ENCODE assay signal across 8 mouse cellular contexts in the genomic region with DNA sequence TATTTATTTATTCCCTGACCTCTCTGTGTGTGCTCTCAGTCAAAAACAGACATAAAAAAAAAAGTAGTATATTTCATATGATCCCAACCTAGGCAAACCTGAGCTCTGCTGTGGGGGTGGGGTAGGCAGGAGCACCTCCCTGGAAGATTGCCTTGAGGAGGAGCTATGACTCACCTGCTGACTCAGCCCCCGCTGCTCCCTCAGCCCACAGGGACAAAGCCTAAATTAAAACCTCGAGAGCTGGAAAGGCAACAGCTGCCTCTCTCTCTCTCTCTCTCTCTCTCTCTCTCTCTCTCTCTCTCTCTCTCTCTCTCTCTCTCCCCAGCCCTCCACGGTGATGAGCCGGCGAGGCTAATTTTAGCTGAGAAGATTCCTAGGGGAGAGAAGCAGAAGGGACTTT. TPM values are rescaled to one million over a fixed set of nuclear protein-coding genes. Genes with fewer than 3 reads are reported as not detected.
DNase-seq lines count a peak whose midpoint lies in the region; ATAC-seq and TF ChIP-seq lines count a peak whose summit lies in the region.
"Had no signal": no experiment of that assay in that cellular context is flagged by ENCODE, and none has a peak within 500 bp of the region (broad histone marks: within the 10 kb centered on the region; RNA-seq: fewer than 3 reads in every experiment).

No protein-coding gene starts in this region.

- TF ChIP-seq CTCF in thymus, adult 2 months (IDR thresholded peaks at IDR 0.05; ENCODE audit: borderline replicate concordance, control insufficient read depth, extremely low read depth, insufficient read depth, low read length, poor library complexity) = no peak

- no peak overlapping the region for H3K9ac ChIP-seq in embryonic facial prominence, embryonic 15.5 days
- no peak overlapping the region for H3K9ac ChIP-seq in heart, embryonic 16.5 days (ENCODE audit: low read length)
- no peak overlapping the region for H3K9ac ChIP-seq in liver, embryonic 12.5 days

- peaks cover 25% of the 10 kb centered on the region for H3K4me1 ChIP-seq in embryonic facial prominence, embryonic 15.5 days
- peaks cover 20% of the 10 kb centered on the region for H3K4me1 ChIP-seq in heart, embryonic 16.5 days (ENCODE audit: control insufficient read depth, insufficient read depth, low read length)
- peaks cover 11% of the 10 kb centered on the region for H3K4me1 ChIP-seq in thymus, adult 2 months (replicated peaks; ENCODE audit: control insufficient read depth, insufficient read depth, low read length)
- 0 out of 2 replicates have a peak, but pooled peaks cover 5% of the 10 kb centered on the region for H3K4me1 ChIP-seq in liver, embryonic 12.5 days

- no peaks in the 10 kb centered on the region for H3K27me3 ChIP-seq in embryonic facial prominence, embryonic 15.5 days
- no peaks in the 10 kb centered on the region for H3K27me3 ChIP-seq in heart, embryonic 16.5 days (ENCODE audit: control insufficient read depth, insufficient read depth, low read length)
- H3K27me3 ChIP-seq in thymus, adult 2 months (ENCODE audit: control insufficient read depth, insufficient read depth, low read length) = no peaks in the 10 kb centered on the region
- no peaks in the 10 kb centered on the region for H3K27me3 ChIP-seq in liver, embryonic 12.5 days (replicated peaks)

- H3K36me3 ChIP-seq in embryonic facial prominence, embryonic 15.5 days = no peaks in the 10 kb centered on the region
- H3K36me3 ChIP-seq in heart, embryonic 16.5 days (ENCODE audit: control insufficient read depth, insufficient read depth) = peaks cover 23% of the 10 kb centered on the region
- no peaks in the 10 kb centered on the region for H3K36me3 ChIP-seq in macrophage (ENCODE audit: inconsistent target)
- H3K36me3 ChIP-seq in thymus, adult 2 months (ENCODE audit: control insufficient read depth, insufficient read depth, low read length) = no peaks in the 10 kb centered on the region
- H3K36me3 ChIP-seq in liver, embryonic 12.5 days = peaks cover 100% of the 10 kb centered on the region

- no peak overlapping the region for H3K27ac ChIP-seq in embryonic facial prominence, embryonic 15.5 days (replicated peaks)
- peak overlapping the region; percentile 81 for H3K27ac ChIP-seq in heart, embryonic 16.5 days (ENCODE audit: low read length)
- H3K27ac ChIP-seq in macrophage = peak overlapping the region; percentile 92
- no peak overlapping the region for H3K27ac ChIP-seq in thymus, adult 2 months (ENCODE audit: control insufficient read depth, insufficient read depth, low read length)
- no peak overlapping the region for H3K27ac ChIP-seq in liver, embryonic 12.5 days

- no peaks in the 10 kb centered on the region for H3K79me2 ChIP-seq in macrophage (ENCODE audit: inconsistent target)

- 12% methylated on average over 5 of the region's 5 CpGs for WGBS in embryonic facial prominence, embryonic 15.5 days
- WGBS in heart, embryonic 16.5 days = 15% methylated on average over 4 of the region's 5 CpGs
- WGBS in macrophage (ENCODE audit: missing documents) = 0% methylated on average over 2 of the region's 5 CpGs
- WGBS in thymus, adult 2 months = 27% methylated on average over 5 of the region's 5 CpGs
- WGBS in liver, embryonic 12.5 days (ENCODE audit: insufficient replicate concordance) = 53% methylated on average over 5 of the region's 5 CpGs

- DNase-seq in 3134 (ENCODE audit: extremely low read depth, insufficient read length, low spot score) (peak; percentile 79), 416B (ENCODE audit: low read depth) (peak; percentile 77)
- DNase-seq in thymus, adult 2 months = no peak

- no peak overlapping the region for H3K4me3 ChIP-seq in embryonic facial prominence, embryonic 15.5 days (replicated peaks)
- no peak overlapping the region for H3K4me3 ChIP-seq in heart, embryonic 16.5 days (ENCODE audit: low read length)
- no peak overlapping the region for H3K4me3 ChIP-seq in macrophage (ENCODE audit: inconsistent target)
- no peak overlapping the region for H3K4me3 ChIP-seq in thymus, adult 2 months (ENCODE audit: control insufficient read depth, insufficient read depth, low read length)
- H3K4me3 ChIP-seq in liver, embryonic 12.5 days = no peak overlapping the region

- no peak overlapping the region for H3K4me2 ChIP-seq in embryonic facial prominence, embryonic 15.5 days (replicated peaks)
- no peak overlapping the region for H3K4me2 ChIP-seq in heart, embryonic 16.5 days (ENCODE audit: low read depth, low read length)
- no peak overlapping the region for H3K4me2 ChIP-seq in liver, embryonic 12.5 days

- no peak for TF ChIP-seq POLR2A in thymus, adult 2 months (IDR thresholded peaks at IDR 0.05; ENCODE audit: control insufficient read depth, extremely low read depth, insufficient read depth, low read length, poor library complexity)

- H3K9me3 ChIP-seq in embryonic facial prominence, embryonic 15.5 days (replicated peaks) = no peaks in the 10 kb centered on the region
- no peaks in the 10 kb centered on the region for H3K9me3 ChIP-seq in heart, embryonic 16.5 days (replicated peaks; ENCODE audit: control insufficient read depth, low read length)
- H3K9me3 ChIP-seq in liver, embryonic 12.5 days (replicated peaks) = no peaks in the 10 kb centered on the region

- peak; percentile 34; the same call in 1 of the 2 replicates for ATAC-seq in embryonic facial prominence, embryonic 15.5 days (ENCODE audit: insufficient number of reproducible peaks, low FRiP score, low TSS enrichment, low read depth)
- 0 out of 2 replicates have a peak, but pooled peaks have one; percentile 50 for ATAC-seq in heart, embryonic 16.5 days (replicated peaks; ENCODE audit: extremely low read depth, insufficient read depth, low FRiP score)
- no peak for ATAC-seq in liver, embryonic 12.5 days

RNA-seq across cellular contexts. Expression of a gene that starts 49.1 kb away (rescaled TPM):
- polyA plus RNA-seq in embryonic facial prominence, embryonic 15.5 days (2015; fragmentation: Nextera tagmentation; extraction: Ambion mirVana) = 13.4 and 14.0 TPM in 2 replicates
- 202 and 217 TPM in 2 replicates for polyA plus RNA-seq in heart, embryonic 16.5 days (2015; fragmentation: Nextera tagmentation; extraction: Ambion mirVana)
- total RNA-seq in macrophage (2018; cell fraction: chromatin; rRNA removed) = 10 to 100 TPM in 10 of 26 experiments, 1 to 10 TPM in 16; 3.8 to 25.7 (median 8.6) TPM
- 10 to 100 TPM in 13 of 26 experiments, 1 to 10 TPM in 13; 2.6 to 19.8 (median 10.1) TPM for total RNA-seq in macrophage (2018; cell fraction: cytosol; rRNA removed)
- total RNA-seq in macrophage (2018; cell fraction: nucleus; rRNA removed) = 10 to 100 TPM in 11 of 26 experiments, 1 to 10 TPM in 15; 2.9 to 25.7 (median 9.4) TPM
- polyA plus RNA-seq in macrophage (2018) = 5.2 to 16.5 TPM (median 13.3 TPM) in 3 replicates
- polyA plus RNA-seq in thymus, adult 2 months (2012; rRNA removed) = 0.92 and 3.6 TPM in 2 replicates
- 45.3 and 46.4 TPM in 2 replicates for polyA plus RNA-seq in liver, embryonic 12.5 days (2016; fragmentation: Nextera tagmentation; extraction: Ambion mirVana)
- polyA plus RNA-seq: liver, adult 2 months had no signal

RNA-seq across cellular contexts. Expression of a gene that starts 50.6 kb away (rescaled TPM):
- polyA plus RNA-seq in embryonic facial prominence, embryonic 15.5 days (2015; fragmentation: Nextera tagmentation; extraction: Ambion mirVana) = 69.8 TPM in 2 replicates
- polyA plus RNA-seq in heart, embryonic 16.5 days (2015; fragmentation: Nextera tagmentation; extraction: Ambion mirVana) = 44.8 and 48.3 TPM in 2 replicates
- 10 to 100 TPM in 25 of 26 experiments, 1 to 10 TPM in 1; 6.7 to 49.2 (median 22.6) TPM for total RNA-seq in macrophage (2018; cell fraction: chromatin; rRNA removed)
- 10 to 100 TPM; 14.8 to 25.1 (median 19.0) TPM for total RNA-seq in macrophage (2018; cell fraction: cytosol; rRNA removed)
- total RNA-seq in macrophage (2018; cell fraction: nucleus; rRNA removed) = 10 to 100 TPM; 10.2 to 37.0 (median 17.6) TPM
- 23.8 to 37.1 TPM (median 27.7 TPM) in 3 replicates for polyA plus RNA-seq in macrophage (2018)
- 53.3 and 56.7 TPM in 2 replicates for polyA plus RNA-seq in thymus, adult 2 months (2012; rRNA removed)
- 66.9 and 68.0 TPM in 2 replicates for polyA plus RNA-seq in liver, embryonic 12.5 days (2016; fragmentation: Nextera tagmentation; extraction: Ambion mirVana)

RNA-seq across cellular contexts. Expression of a gene that starts 50.6 kb away (rescaled TPM):
- polyA plus RNA-seq in embryonic facial prominence, embryonic 15.5 days (2015; fragmentation: Nextera tagmentation; extraction: Ambion mirVana) = 30.1 and 42.0 TPM in 2 replicates
- 25.0 and 25.3 TPM in 2 replicates for polyA plus RNA-seq in heart, embryonic 16.5 days (2015; fragmentation: Nextera tagmentation; extraction: Ambion mirVana)
- 10 to 100 TPM; 22.6 to 94.9 (median 55.6) TPM for total RNA-seq in macrophage (2018; cell fraction: chromatin; rRNA removed)
- total RNA-seq in macrophage (2018; cell fraction: cytosol; rRNA removed) = 10 to 100 TPM; 19.0 to 39.1 (median 32.6) TPM
- total RNA-seq in macrophage (2018; cell fraction: nucleus; rRNA removed) = 10 to 100 TPM; 27.2 to 70.7 (median 43.0) TPM
- polyA plus RNA-seq in macrophage (2018) = 23.3 to 28.6 TPM (median 24.8 TPM) in 3 replicates
- polyA plus RNA-seq in thymus, adult 2 months (2012; rRNA removed) = 20.3 and 23.8 TPM in 2 replicates
- 23.3 and 23.9 TPM in 2 replicates for polyA plus RNA-seq in liver, embryonic 12.5 days (2016; fragmentation: Nextera tagmentation; extraction: Ambion mirVana)

Comparison
In these comparisons a context has a peak if more than half of its experiments do, and no peak if none do; other contexts are left out.
1. H3K27ac ChIP-seq: peak in heart, embryonic 16.5 days (single experiment) and macrophage (single experiment); none in embryonic facial prominence, embryonic 15.5 days (single experiment), thymus, adult 2 months (single experiment) and liver, embryonic 12.5 days (single experiment).